Mouse (Mus musculus): Measurements from ENCODE around the gene Parm1.

Gene Parm1

DNA sequence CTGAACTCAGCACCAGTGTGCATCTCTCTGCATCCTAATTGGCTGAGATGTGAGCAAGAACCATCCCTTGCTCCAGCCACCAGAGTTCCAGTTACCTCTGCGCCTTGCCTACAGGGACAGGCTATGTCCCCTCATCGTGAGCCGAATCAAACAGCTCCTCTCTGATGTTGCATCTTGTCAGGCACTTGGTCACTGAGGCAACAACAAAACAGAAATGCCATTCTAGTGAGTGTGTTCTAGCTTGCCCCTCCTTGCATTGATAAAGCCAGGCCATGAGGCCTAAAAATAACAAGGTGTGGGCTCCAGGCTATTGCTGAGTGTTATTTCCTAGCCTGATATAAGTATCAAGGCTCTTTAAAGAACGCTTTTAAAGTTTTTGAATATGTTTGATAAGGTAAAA is 64.4 kb downstream of the Parm1 start:
- DNase-seq, result no peak

DNA sequence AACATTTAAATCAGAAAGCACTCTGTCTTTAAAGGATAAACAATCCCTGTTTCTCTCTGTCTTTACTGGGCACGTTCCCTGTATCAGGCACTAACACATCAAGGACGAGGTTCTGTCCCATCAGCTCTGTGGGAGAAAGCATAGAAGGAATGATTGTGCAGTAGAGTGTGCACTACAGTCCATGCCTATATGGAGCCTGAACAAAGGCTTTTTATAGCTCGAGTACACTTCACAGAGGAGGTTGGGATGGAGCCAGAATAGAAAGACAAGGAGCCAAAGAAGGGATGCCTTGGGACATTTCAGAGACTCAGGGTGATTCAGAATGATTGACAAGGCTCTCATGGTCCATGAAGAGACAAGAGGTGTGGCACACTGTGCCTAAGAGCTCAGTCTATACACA is 68.8 kb downstream of the Parm1 start:
- DNase-seq, result no peak

DNA sequence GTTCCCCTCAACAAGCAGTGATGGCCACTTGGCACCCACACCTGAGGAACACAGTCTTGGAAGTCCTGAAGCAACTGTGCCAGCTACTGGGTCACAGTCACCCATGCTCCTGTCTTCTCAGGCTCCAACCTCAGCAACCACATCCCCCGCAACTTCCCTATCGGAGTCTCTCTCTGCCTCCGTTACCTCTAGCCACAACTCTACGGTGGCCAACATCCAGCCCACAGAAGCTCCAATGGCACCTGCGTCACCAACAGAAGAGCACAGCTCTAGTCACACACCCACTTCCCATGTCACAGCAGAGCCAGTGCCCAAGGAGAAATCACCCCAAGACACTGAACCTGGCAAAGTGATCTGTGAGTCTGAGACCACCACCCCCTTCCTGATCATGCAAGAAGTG is 76.7 kb downstream of the Parm1 start:
- DNase-seq, result no peak

DNA sequence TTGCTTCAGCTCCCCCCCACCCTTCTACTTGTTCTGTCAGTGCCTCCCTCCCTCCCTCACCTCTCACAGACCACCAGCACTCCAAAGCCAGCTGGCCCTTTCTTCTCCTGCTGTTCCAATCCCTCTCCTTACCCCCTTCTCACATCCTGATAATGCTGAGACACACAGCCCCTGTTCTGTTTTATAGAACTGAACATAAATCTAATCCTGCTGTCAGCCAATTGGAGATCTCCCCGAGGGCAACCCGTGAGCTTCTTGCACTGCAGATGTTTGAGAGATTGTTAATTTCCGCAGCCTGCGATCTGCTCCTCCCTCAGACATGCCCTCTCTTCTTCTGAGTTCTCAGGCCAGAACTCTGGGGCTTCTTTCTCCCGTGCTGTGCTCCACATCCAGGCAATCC is 79.8 kb downstream of the Parm1 start:
- no peak for DNase-seq

DNA sequence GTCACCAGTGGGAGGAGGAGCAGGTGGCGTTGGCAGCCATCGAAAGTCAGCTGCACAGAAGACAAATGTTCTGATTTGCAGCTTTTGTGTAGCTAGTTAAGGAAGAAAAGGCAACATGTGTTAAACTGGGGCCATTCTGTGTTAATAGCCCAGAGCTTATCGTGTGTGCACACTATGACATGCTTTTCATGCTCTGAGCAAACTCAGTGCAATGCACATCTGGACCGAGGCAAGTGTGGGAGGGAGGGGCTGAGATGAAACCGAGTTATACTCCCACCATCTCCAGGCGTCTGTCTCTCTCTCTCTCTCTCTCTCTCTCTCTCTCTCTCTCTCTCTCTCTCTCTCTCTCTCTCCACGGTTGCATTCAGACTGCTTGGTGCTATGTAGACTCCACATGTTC is 82.4 kb downstream of the Parm1 start:
- DNase-seq, result no peak

DNA sequence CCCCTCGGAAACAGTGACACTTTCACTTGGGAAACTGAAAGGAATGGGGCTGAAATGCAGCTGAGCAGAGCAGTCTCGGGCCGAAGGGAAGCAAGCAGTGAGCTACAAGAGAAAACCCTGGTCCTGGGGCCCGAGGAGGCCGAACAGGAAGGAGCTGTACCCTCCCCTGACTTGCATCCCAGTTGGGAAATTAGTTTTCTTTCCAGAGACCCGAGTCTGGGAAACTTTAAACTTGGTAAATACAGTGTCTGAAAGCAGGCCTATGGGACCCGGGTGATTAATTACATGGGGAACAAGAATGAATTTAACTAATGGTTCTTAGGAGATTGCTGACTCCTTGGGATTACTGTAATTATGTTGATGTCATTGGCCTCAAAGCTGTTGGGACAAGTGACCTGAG is 85.9 kb downstream of the Parm1 start:
- DNase-seq, result no peak

DNA sequence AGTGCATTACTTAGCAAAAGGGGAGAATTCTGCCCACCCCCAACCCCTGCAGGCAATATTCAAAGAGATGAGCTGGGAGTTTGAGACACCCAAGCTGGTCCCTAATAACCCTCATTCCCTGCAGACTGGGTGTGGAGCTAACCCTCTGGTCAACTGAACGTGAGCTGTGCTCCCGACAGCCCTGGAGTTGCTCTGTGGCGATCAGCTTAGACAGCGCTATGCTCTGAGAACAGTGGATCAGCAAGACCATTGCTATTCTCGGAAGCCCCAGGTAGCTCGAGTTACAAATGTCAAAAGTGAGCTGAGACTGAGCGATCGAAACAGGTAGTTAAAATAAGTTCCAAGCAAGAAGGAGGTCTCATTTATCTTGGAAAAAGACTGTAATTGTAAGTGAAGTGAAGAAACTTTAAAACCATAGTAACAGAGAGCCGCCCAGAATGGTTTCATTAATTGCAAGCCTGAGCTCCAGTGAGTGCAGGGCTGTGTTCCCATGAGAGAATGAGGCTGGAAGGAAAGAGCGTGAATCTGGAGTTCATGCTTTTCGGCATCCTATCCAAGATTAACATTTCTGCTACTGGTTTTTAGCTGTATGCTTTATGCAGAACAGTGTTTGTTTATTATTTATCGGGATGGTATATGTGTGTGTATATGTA is 86.5 kb downstream of the Parm1 start:
- no peak for DNase-seq

DNA sequence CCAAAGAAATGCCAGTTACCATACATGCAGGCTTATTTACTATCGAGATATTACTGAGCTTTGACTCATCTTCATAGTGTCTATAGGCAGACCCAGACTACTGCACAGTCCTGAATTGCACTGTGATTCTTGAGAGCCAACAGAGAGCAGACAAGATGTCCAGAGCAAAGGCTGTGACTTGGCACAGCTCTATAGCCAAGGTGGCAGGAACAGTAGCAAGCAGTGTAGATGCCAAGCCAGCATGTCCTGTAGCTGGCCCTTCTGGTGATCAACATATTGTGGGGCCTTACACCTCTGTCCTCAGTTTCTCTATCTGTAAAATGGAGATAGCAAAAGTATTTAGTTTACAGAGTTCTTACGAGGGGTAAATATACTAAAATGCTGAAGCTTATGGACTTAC is 89.8 kb downstream of the Parm1 start:
- no peak for DNase-seq

DNA sequence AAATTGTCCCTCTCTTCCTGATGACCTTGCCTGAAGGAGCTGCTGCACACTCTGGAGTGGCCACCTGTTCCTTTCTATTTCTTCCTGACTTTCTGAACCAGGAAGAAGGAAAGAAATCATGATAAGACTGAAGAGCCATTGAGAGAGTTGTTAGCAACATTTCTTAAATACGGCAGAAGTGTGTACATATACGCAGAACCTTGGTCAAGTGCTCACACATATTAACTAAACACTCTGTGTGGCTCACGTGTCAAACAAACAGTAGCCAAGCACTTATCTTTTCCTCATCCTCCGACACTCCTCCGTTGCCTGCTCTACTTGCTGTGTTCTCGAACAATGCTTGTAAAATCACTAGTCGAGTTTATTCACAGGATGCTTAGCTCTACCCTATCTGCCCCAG is 90.4 kb downstream of the Parm1 start:
- DNase-seq, result no peak

DNA sequence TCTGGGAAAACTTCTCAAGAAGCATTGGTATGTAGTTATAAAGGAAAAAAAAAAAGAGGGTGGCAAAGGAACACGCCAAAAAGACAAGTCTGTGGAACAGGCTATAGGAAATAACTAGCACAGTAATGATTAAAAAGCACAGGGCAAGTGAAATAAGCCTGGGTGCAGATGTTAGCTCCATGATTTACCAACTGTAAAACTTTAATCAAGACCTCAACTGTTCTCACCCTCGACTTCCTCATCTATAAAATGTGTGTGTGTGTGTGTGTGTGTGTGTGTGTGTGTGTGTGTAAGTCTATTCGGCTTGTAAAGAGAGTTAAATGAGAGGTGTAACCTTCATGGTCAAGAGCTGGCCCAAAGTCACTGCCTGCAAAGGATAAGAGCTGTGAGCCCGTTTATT is 91.6 kb downstream of the Parm1 start:
- no peak for DNase-seq

DNA sequence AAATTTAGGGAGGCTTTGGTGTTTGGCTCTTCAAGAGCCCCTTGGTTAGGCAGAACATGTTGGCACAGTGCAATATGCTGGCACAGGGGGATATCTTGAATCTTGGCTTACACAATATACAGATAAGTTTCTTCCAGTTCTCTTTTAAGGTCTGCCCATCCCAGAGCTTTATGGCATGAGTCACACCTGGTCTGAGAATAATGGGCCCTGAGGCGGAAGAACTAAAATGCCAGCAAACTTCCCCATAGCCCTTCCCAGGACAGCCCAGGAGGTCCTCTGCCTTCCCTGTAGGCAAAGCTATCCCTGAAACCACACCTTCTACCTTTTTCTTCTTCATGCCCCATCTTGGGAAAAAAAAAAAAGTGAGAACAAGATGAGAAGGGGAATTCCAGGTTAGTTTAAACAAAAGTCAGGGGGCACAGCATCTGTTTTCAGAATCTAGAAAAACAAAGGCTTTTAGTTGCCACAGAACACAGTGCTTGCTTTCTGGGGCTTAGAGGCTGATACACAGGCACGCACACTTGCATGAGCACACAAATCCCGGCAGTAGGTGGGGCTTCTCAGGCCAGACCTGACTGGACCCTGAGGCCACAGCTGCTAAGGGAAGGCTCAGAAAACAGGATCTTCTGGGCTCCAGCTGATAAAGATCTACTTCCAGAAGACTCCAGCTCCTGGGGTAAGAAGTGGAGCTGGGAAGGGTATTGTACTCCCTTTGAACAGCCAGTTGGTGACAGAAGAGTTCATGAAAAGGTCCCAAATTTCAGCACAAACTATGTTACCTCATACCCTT is 92.3 kb downstream of the Parm1 start:
- DNase-seq, result no peak

DNA sequence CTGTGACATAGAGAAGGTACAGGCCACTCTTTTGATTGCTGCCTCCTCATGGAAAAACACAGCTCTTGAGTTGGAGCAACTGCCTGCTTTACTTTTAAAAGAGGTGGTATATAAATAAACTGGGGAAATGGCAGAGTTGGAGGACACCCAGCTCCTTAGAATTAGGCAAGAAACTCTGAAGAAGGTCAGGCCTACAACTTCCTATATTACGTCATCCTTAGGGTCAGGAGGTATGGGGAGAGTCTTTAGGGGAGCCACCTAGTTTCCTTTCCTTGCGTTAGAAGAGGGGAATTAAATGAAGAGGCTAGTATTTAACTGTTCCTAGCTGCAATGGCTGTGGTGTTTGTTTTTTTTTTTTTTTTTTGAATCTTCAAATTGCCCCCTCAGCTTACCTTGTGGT is 93.1 kb downstream of the Parm1 start:
- DNase-seq, result no peak

DNA sequence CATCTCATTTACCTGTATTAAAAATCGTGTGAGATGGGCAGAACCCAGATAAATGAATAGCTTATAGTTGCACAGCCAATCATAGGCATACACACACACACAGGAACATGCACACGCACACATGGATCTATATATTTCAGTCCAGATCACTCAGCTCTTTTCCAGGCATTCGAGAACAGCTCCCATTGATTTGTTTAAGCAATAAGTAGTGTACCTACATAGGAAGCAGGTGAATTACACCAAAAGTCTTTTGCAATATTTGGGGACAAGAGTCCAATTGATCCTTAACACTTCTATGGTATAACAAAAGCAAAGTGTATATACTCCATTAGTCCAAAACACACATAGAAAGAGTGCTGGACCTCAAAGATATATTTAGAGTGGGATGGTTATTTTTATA is 94.2 kb downstream of the Parm1 start:
- no peak for DNase-seq

DNA sequence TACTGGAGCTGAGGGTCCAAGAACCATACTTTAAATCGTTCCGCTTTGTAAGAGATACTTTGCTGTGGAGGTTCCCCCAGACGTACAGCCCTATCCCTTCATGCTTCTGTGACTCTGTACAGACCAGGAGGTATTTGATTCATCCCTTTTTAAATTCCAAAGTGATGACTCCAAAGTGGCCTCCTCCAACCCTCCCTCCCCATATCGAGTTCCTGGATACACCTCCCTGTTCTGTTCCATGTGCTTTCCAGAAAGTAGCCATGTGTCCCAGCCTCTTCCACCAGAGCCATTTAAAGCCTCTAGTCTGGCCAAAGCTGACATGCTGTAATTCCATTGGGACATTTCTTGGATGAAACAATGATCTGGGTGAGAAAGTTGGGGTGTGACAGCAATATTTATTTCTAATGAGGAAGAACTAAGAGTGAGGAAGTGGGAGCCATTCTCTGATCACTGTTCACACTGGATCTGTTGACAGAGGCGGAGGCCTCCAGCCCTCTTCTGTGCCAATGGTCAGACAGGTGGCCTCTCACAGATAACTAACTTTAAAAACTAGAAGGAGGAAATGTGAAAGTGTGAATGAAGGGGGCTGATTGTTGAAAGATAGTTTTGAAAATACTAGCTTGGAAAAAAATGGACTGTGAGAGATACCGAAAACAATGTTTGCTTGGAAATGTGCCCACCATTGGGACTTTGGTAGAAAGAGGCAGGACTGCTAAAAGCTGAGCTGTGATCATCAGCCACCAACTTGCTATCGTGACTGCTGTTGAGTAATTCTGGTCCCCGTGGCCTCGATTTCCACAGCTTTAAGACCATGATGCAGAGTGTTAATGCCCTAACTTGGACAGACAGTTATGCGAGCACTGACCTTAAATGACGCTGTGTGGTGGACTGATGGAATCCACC is 100.2 kb downstream of the Parm1 start:
- no peak for DNase-seq

DNA sequence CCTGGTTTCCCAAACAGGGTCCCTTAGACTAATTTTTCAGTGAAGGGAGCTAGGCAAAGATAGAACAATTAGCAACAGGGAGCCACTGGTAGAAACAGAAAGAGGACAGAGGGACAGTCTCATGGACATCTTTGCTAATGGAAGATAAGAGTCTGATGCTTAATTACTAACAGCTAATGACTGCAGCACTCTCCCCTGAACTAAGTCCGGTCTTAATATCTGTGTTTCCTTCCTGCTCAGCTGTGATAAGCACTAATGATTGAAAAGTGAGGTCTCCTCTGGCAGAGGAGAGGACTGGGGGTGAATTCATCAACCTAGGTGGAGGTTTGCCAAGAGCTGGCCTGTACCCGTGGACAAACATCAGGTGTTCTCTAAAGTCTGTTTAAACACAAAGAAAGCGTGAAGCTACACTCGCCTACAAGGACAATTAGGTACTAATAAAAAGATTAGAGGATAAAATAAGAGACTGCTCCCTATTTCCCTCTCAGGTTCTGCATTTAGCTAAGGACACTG is 101.3 kb downstream of the Parm1 start:
- no peak for DNase-seq

DNA sequence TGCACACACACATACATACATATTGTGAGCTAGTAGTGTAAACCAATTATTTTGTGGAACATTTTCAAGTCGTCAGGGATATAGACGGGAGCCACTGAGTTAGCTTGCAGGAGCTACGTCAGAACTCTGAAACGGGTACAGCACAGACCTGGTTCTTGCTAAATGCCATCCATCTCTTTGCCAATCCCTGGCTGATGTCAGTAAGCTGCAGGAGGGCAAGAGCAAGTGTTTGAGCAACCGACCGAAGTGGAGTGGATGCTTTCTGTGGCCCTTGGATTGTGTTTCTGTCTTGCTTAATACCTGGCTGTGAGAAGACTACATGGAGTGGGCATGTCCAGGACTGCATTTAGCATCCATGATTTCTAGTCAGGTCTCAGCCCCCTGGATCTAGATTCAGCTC is 103.8 kb downstream of the Parm1 start:
- no peak for DNase-seq

DNA sequence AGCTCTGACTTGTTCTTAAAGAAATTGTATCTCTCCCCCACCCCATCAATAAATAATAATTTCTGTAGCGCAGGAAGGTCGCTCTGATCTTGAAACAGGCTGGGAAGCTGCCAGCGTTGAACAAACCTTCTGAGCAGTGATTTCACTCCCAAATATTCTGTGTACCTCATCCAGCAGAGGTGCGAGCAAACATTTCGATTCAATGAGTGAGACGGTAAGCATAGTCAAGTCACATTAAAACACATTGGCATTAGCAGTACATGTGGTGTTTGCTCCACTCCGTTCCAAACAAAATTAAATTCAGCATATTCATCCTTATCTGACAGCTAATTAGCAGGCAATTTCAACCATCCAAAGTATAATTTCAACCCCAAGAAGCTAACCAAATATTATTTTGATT is 109.4 kb downstream of the Parm1 start:
- no peak for DNase-seq

DNA sequence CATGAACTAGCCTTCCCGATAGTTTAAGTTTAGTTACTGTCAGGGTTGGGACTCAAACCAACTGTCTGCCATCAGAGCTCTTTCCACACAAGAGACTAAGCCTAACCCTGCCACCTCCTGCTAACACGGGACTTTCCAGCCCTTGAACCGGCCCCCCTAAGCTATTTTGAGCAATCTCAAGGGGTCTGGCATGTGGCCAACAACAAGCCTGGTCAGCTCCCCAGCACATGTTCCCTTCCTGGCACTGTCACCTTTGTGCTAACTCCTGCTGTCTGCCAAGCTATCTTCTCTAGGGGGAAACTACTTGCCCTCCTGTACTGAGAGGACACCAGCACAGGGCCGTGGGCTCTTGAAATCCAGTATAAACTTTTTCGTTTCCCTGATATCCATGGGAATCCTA is 112.1 kb downstream of the Parm1 start:
- DNase-seq, result no peak

DNA sequence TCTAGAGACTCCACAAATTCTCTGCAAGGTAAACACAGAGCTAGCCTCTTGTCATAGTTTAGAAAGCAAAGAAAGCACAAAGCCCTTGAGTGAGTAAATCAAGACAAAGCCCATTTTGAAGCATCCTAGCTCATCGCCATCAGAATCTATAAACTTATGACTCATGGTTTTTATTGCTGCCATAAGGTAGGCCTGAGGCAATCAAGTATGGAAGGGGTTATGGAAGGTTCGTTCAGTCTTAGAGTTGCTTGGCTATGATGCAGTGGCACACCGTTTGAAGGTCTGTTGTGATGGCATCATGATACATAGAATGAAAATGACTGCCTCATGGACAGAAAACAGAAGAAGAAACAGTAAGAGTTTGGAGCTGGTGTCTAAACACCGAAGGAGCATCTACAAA is 133.9 kb downstream of the Parm1 start:
- DNase-seq, result no peak

DNA sequence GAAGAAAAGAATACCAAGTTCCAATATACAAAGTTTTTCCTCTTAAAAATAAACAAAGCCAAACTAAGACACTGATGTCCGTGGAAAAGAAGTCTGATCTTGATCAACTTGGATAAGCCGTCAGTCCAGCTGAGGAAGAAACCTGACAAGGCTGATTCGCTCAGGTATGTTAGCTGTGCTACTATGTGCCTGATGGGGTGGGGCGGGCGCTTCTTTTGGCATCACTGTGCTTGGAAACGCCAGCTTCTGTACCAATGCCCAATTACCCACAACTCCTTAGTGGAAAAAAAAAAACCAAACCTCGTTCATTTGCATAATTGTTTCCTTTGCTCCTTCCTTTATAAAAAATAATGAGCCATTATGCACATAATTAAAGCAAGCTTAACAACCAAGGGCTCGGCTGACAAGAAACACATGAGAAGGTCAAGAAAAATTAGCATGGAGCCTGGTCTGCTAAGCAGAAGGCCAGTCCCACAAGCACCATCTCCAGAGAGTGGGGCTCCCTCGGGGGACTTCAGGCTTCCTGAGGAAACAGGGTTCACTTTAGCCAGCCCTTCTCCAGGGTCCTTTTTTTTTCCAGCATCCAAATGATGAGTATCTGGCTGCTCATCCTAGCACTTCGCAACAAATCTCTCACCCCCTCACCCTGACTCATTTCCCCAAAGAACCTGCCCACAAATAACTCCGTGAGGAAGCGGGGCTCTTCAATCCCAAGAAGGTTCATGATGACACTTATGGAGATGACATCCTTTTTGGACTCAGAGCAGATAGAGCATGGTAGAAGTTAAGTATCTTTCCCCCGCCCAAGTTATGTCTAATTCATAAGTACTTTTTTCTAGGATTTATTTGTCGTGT is 135.9 kb downstream of the Parm1 start:
- no peak for DNase-seq

DNA sequence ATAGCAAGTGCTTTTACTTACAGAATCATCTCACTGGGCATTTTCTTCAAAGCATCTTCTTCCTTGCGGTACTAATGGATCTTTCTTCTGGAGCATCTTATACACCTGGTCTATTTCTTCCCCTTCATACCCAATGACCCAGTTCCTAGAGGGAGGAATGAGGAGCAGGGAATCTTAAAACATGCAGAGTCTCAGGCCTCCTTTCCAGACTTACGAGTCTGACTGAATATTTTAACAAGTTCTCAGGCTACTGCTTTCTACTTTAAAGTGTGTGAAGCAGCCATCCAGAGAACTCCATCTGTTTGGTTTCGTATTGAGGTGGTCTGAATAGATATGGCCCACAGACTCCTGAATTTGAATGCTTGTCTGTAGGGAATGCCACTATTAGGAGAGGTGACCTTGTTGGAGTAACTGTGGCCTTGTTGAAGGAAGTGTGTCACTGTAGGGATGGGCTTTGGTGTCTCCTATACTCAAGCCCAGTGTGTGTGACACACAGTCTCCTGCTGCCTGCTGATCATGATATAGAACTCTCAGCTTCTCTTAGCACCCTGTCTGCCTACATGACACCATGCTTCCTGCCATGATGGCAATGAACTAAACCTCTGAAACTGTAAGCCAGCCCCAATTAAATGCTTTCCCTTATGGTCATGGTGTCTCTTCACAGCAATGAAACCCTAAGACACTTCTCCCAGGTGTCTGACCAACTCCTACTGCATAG is 137.1 kb downstream of the Parm1 start:
- DNase-seq, result no peak

DNA sequence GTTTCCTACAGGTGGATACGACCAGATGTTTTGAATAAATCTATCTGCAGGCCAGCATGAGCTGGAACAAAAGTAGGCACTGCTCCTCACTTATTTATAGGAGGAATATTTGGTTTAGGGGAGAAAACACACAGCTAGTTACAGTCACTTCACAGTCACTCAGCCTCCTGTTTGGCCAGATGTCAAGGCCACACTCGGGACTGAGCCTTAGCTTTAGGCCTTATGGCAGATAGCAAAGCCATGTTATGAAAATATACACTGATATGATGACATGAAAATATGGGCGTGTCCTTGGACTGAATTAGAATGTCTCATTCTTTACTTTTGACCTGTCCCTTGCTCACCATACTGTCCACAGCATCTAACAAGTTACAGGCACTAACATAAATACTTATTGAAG is 137.8 kb downstream of the Parm1 start:
- DNase-seq, result no peak

Data from cerebellum, adult 9-11 months (tissue).